Comparison of ENCODE assay signal across 27 mouse cellular contexts in genomic region chr4:132454216-132454615, GRCm38 (mm10). TPM values are rescaled to one million over a fixed set of nuclear protein-coding genes. Genes with fewer than 3 reads are reported as not detected.
DNase-seq lines count a peak whose midpoint lies in the region; ATAC-seq and TF ChIP-seq lines count a peak whose summit lies in the region.
"Had no signal": no experiment of that assay in that cellular context is flagged by ENCODE, and none has a peak within 500 bp of the region (broad histone marks: within the 10 kb centered on the region; RNA-seq: fewer than 3 reads in every experiment).

No protein-coding gene starts in this region.

- no peaks in the 10 kb centered on the region for H3K27me3 ChIP-seq in intestine, postnatal 0 days (replicated peaks; ENCODE audit: control insufficient read depth, insufficient read depth, low read length)
- H3K27me3 ChIP-seq in intestine, embryonic 16.5 days (replicated peaks; ENCODE audit: control insufficient read depth, insufficient read depth, low read length), result no peaks in the 10 kb centered on the region
- no peaks in the 10 kb centered on the region for H3K27me3 ChIP-seq in stomach, embryonic 16.5 days (ENCODE audit: control insufficient read depth, insufficient read depth, low read length)
- H3K27me3 ChIP-seq in hindbrain, embryonic 10.5 days (ENCODE audit: insufficient read depth, poor library complexity, severe bottlenecking), result no peaks in the 10 kb centered on the region
- H3K27me3 ChIP-seq: heart, embryonic 13.5 days; hindbrain, embryonic 15.5 days; intestine, embryonic 15.5 days; kidney, embryonic 15.5 days; limb, embryonic 12.5 days; liver, embryonic 15.5 days; lung, embryonic 15.5 days had no signal

- H3K4me2 ChIP-seq in intestine, postnatal 0 days (replicated peaks; ENCODE audit: low read depth), result no peak overlapping the region
- no peak overlapping the region for H3K4me2 ChIP-seq in intestine, embryonic 16.5 days (ENCODE audit: low read depth, low read length)
- H3K4me2 ChIP-seq in stomach, embryonic 16.5 days (ENCODE audit: low read depth, low read length), result no peak overlapping the region
- H3K4me2 ChIP-seq: heart, embryonic 13.5 days; hindbrain, embryonic 15.5 days; intestine, embryonic 15.5 days; kidney, embryonic 15.5 days; limb, embryonic 12.5 days; liver, embryonic 15.5 days; lung, embryonic 15.5 days; midbrain, embryonic 11.5 days had no signal

- H3K4me3 ChIP-seq in intestine, postnatal 0 days (ENCODE audit: low read depth, low read length), result no peak overlapping the region
- no peak overlapping the region for H3K4me3 ChIP-seq in intestine, embryonic 16.5 days (ENCODE audit: low read length)
- no peak overlapping the region for H3K4me3 ChIP-seq in stomach, embryonic 16.5 days (replicated peaks; ENCODE audit: low read length)
- no peak overlapping the region for H3K4me3 ChIP-seq in hindbrain, embryonic 10.5 days
- H3K4me3 ChIP-seq: erythroblast, embryonic 14.5 days; heart, adult 2 months; heart, embryonic 13.5 days; hindbrain, embryonic 15.5 days; intestine, embryonic 15.5 days; kidney, embryonic 15.5 days; left cerebral cortex, adult 2 months; limb, embryonic 12.5 days; liver, embryonic 15.5 days; lung, embryonic 15.5 days had no signal

- no peaks in the 10 kb centered on the region for H3K9me3 ChIP-seq in intestine, postnatal 0 days (ENCODE audit: control insufficient read depth)
- H3K9me3 ChIP-seq in intestine, embryonic 16.5 days (ENCODE audit: control insufficient read depth, low read length), result no peaks in the 10 kb centered on the region
- H3K9me3 ChIP-seq in stomach, embryonic 16.5 days (replicated peaks; ENCODE audit: control insufficient read depth, low read length), result no peaks in the 10 kb centered on the region
- no peaks in the 10 kb centered on the region for H3K9me3 ChIP-seq in hindbrain, embryonic 10.5 days
- H3K9me3 ChIP-seq: heart, embryonic 13.5 days; hindbrain, embryonic 15.5 days; intestine, embryonic 15.5 days; kidney, embryonic 15.5 days; limb, embryonic 12.5 days; liver, embryonic 15.5 days; lung, embryonic 15.5 days had no signal

- no peaks in the 10 kb centered on the region for H3K4me1 ChIP-seq in intestine, postnatal 0 days (replicated peaks; ENCODE audit: control insufficient read depth, insufficient read depth, low read length)
- H3K4me1 ChIP-seq in intestine, embryonic 16.5 days (ENCODE audit: control insufficient read depth, insufficient read depth, low read length), result peaks cover 4% of the 10 kb centered on the region; the same call in 1 of the 2 replicates
- peaks cover 4% of the 10 kb centered on the region; the same call in 1 of the 2 replicates for H3K4me1 ChIP-seq in stomach, embryonic 16.5 days (ENCODE audit: control insufficient read depth, insufficient read depth, low read length)
- no peaks in the 10 kb centered on the region for H3K4me1 ChIP-seq in hindbrain, embryonic 10.5 days (replicated peaks)
- H3K4me1 ChIP-seq: heart, embryonic 13.5 days; hindbrain, embryonic 15.5 days; intestine, embryonic 15.5 days; kidney, embryonic 15.5 days; limb, embryonic 12.5 days; lung, embryonic 15.5 days had no signal

- peak; percentile 53 for DNase-seq in 416B (ENCODE audit: low read depth)
- DNase-seq in ES-CJ7 (ENCODE audit: low read depth, low spot score), result peak; percentile 61
- no peak for DNase-seq in hindbrain, embryonic 10.5 days (ENCODE audit: low spot score)
- DNase-seq: adrenal gland, postnatal 36 days; cerebellum, adult 18-20 months; cerebellum, postnatal 10 days; heart, adult 2 months; heart, postnatal 10 days; kidney, postnatal 25 days; right cerebral cortex, postnatal 25 days; thymus, postnatal 4 days had no signal

- H3K36me3 ChIP-seq in intestine, postnatal 0 days (ENCODE audit: control insufficient read depth, insufficient read depth), result peaks cover 11% of the 10 kb centered on the region
- H3K36me3 ChIP-seq in intestine, embryonic 16.5 days (ENCODE audit: control insufficient read depth, insufficient read depth, low read length), result peaks cover 6% of the 10 kb centered on the region
- peaks cover 6% of the 10 kb centered on the region; the same call in 1 of the 2 replicates for H3K36me3 ChIP-seq in stomach, embryonic 16.5 days (ENCODE audit: control insufficient read depth, insufficient read depth, low read length)
- H3K36me3 ChIP-seq in hindbrain, embryonic 10.5 days, result peaks cover 27% of the 10 kb centered on the region

- ATAC-seq in intestine, postnatal 0 days, result no peak
- ATAC-seq in intestine, embryonic 16.5 days, result no peak
- no peak for ATAC-seq in stomach, embryonic 16.5 days (ENCODE audit: insufficient read depth, low FRiP score)
- no peak for ATAC-seq in CD4-positive, CD25-positive, alpha-beta regulatory T cell, adult 4 months
- ATAC-seq: forebrain, embryonic 16.5 days; intestine, embryonic 15.5 days; midbrain, embryonic 16.5 days had no signal

- 90% methylated on average over 6 of the region's 6 CpGs for WGBS in intestine, postnatal 0 days
- WGBS in intestine, embryonic 16.5 days, result 74% methylated on average over 6 of the region's 6 CpGs
- 75% methylated on average over 6 of the region's 6 CpGs for WGBS in stomach, embryonic 16.5 days
- WGBS in hindbrain, embryonic 10.5 days, result 84% methylated on average over 6 of the region's 6 CpGs

- H3K9ac ChIP-seq in intestine, postnatal 0 days (ENCODE audit: low read depth, low read length), result no peak overlapping the region
- H3K9ac ChIP-seq in intestine, embryonic 16.5 days (ENCODE audit: low read depth, low read length), result no peak overlapping the region
- H3K9ac ChIP-seq in stomach, embryonic 16.5 days (ENCODE audit: low read length), result no peak overlapping the region
- H3K9ac ChIP-seq: heart, embryonic 13.5 days; hindbrain, embryonic 15.5 days; intestine, embryonic 15.5 days; kidney, embryonic 15.5 days; limb, embryonic 12.5 days; liver, embryonic 15.5 days; lung, embryonic 15.5 days had no signal

- H3K27ac ChIP-seq in intestine, postnatal 0 days (ENCODE audit: low read depth, low read length), result no peak overlapping the region
- no peak overlapping the region for H3K27ac ChIP-seq in intestine, embryonic 16.5 days (ENCODE audit: low read length)
- H3K27ac ChIP-seq in stomach, embryonic 16.5 days (ENCODE audit: low read length), result peak overlapping the region; percentile 66
- no peak overlapping the region for H3K27ac ChIP-seq in hindbrain, embryonic 10.5 days
- H3K27ac ChIP-seq: heart, adult 2 months; heart, embryonic 13.5 days; hindbrain, embryonic 15.5 days; intestine, embryonic 15.5 days; left cerebral cortex, adult 2 months; limb, embryonic 12.5 days; liver, embryonic 15.5 days had no signal

- 0 out of 2 replicates have a peak, but pooled peaks have one; percentile 35 for TF ChIP-seq CTCF in intestine, postnatal 0 days (IDR thresholded peaks at IDR 0.05; ENCODE audit: low read depth)

RNA-seq across cellular contexts. Expression of gene Med18, which starts 9.5 kb away (rescaled TPM):
- 8.8 and 9.5 TPM in 2 replicates for polyA plus RNA-seq in intestine, postnatal 0 days (2015; fragmentation: Nextera tagmentation; extraction: Ambion mirVana)
- polyA plus RNA-seq in intestine, embryonic 16.5 days (2015; fragmentation: Nextera tagmentation; extraction: Ambion mirVana), result 15.2 and 18.4 TPM in 2 replicates
- polyA plus RNA-seq in stomach, embryonic 16.5 days (2015; fragmentation: Nextera tagmentation; extraction: Ambion mirVana), result 19.5 and 20.0 TPM in 2 replicates
- polyA plus RNA-seq in hindbrain, embryonic 10.5 days (2016; fragmentation: Nextera tagmentation; extraction: Ambion mirVana), result 29.0 and 33.3 TPM in 2 replicates
- 10 to 100 TPM; 24.7 to 30.1 TPM for polyA plus RNA-seq in CD4-positive, CD25-positive, alpha-beta regulatory T cell, adult 4 months (2017; shearing (Covaris generic))

RNA-seq across cellular contexts. Expression of gene Phactr4, which starts 31.9 kb away (rescaled TPM):
- polyA plus RNA-seq in intestine, postnatal 0 days (2015; fragmentation: Nextera tagmentation; extraction: Ambion mirVana), result 16.7 and 17.5 TPM in 2 replicates
- polyA plus RNA-seq in intestine, embryonic 16.5 days (2015; fragmentation: Nextera tagmentation; extraction: Ambion mirVana), result 15.9 and 17.2 TPM in 2 replicates
- 25.9 and 29.9 TPM in 2 replicates for polyA plus RNA-seq in stomach, embryonic 16.5 days (2015; fragmentation: Nextera tagmentation; extraction: Ambion mirVana)
- polyA plus RNA-seq in hindbrain, embryonic 10.5 days (2016; fragmentation: Nextera tagmentation; extraction: Ambion mirVana), result 24.2 and 25.5 TPM in 2 replicates
- polyA plus RNA-seq in CD4-positive, CD25-positive, alpha-beta regulatory T cell, adult 4 months (2017; shearing (Covaris generic)), result 1 to 10 TPM; 5.6 to 6.0 TPM

RNA-seq across cellular contexts. Expression of gene Sesn2, which starts 56.1 kb away (rescaled TPM):
- polyA plus RNA-seq in intestine, postnatal 0 days (2015; fragmentation: Nextera tagmentation; extraction: Ambion mirVana), result 17.2 and 18.0 TPM in 2 replicates
- 11.6 and 12.4 TPM in 2 replicates for polyA plus RNA-seq in intestine, embryonic 16.5 days (2015; fragmentation: Nextera tagmentation; extraction: Ambion mirVana)
- 12.4 and 13.7 TPM in 2 replicates for polyA plus RNA-seq in stomach, embryonic 16.5 days (2015; fragmentation: Nextera tagmentation; extraction: Ambion mirVana)
- 12.9 and 13.0 TPM in 2 replicates for polyA plus RNA-seq in hindbrain, embryonic 10.5 days (2016; fragmentation: Nextera tagmentation; extraction: Ambion mirVana)
- 1 to 10 TPM; 1.6 to 2.4 TPM for polyA plus RNA-seq in CD4-positive, CD25-positive, alpha-beta regulatory T cell, adult 4 months (2017; shearing (Covaris generic))
